Mouse (Mus musculus): ENCODE measurements around the gene Atpaf1.

DNA sequence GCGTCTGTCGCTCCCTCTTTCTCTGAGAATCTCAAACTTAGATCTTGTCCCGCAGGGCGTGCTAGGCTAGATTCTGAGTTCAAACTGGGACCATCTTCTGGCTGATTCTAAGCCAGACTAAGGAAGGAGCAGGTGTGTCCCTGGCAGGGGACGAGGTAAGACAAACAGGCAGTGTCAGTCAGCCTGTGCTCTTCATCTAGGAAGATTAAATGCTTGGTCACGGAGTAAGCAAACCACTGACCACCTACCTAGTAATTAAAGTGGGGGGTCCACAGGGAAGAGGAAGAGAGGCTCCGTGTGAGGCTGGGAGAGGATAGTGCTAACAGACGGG, 43.9 kb downstream of the Atpaf1 start:
- TF ChIP-seq CTCF (IDR thresholded peaks at IDR 0.05; ENCODE audit: borderline replicate concordance, insufficient read depth, low read depth, low read length) (no peak), POLR2A (IDR thresholded peaks at IDR 0.05; ENCODE audit: borderline replicate concordance, insufficient read depth, low read length) (no peak)

All from cerebellum, adult 2 months (tissue).